Mouse (Mus musculus) kidney, embryonic 15.5 days (tissue): ENCODE data around the gene Slc2a2. TPM values are rescaled to one million over a fixed set of nuclear protein-coding genes. Genes with fewer than 3 reads are reported as not detected.

Experiments used
- ATAC-seq: fragments of 200-750 bp; cut with Nextera tagmentation; replicated peaks from 2 replicates; pipeline ENCODE4 v1.8.0; 2017; ENCODE audit warnings: moderate TSS enrichment; ENCODE audit not compliant: low FRiP score
- H3K27ac ChIP-seq: fragments of 300-500 bp; sonication (generic); 2 replicates; pipeline ENCODE4 v1.5.1; 2015; ENCODE audit warnings: mild to moderate bottlenecking, inconsistent platforms
- H3K27me3 ChIP-seq: fragments of 300-500 bp; sonication (generic); 2 replicates; pipeline ENCODE4 v1.6.1; 2015; ENCODE audit warnings: inconsistent platforms
- H3K36me3 ChIP-seq: fragments of 300-500 bp; sonication (generic); 2 replicates; pipeline ENCODE4 v1.6.1; 2015; ENCODE audit warnings: inconsistent platforms
- H3K4me1 ChIP-seq: fragments of 300-500 bp; sonication (generic); 2 replicates; pipeline ENCODE4 v1.6.1; 2015; ENCODE audit warnings: inconsistent platforms
- H3K4me2 ChIP-seq: fragments of 300-500 bp; sonication (generic); 2 replicates; pipeline ENCODE4 v1.6.1; 2015; ENCODE audit warnings: moderate library complexity, mild to moderate bottlenecking, inconsistent platforms
- H3K4me3 ChIP-seq: fragments of 300-500 bp; sonication (generic); replicated peaks from 2 replicates; pipeline ENCODE4 v1.5.1; 2015; ENCODE audit warnings: mild to moderate bottlenecking, inconsistent platforms
- H3K9ac ChIP-seq: fragments of 300-500 bp; sonication (generic); 2 replicates; pipeline ENCODE4 v1.6.1; 2015; ENCODE audit warnings: mild to moderate bottlenecking, inconsistent platforms
- H3K9me3 ChIP-seq: fragments of 300-500 bp; sonication (generic); replicated peaks from 2 replicates; pipeline ENCODE4 v1.6.1; 2016; ENCODE audit warnings: inconsistent platforms
- WGBS: fragments of 180-500 bp; shearing (Covaris S2); methylation state at CpG from one replicate; pipeline ENCODE4 v1.1.7; 2015; ENCODE audit warnings: mixed read lengths; 5-methylcytosine and 5-hydroxymethylcytosine counted together
- polyA plus RNA-seq: library from polyadenylated mRNA; unstranded; fragments of >200 nt; fragmentation: Nextera tagmentation; extraction: Ambion mirVana; gene quantifications from 2 replicates; pipeline ENCODE4 v1.2.1, GENCODE M21; 2015

Slc2a2 gene
- polyA plus RNA-seq, 1 experiment from 2014 or later, result 16.8 TPM

DNA sequence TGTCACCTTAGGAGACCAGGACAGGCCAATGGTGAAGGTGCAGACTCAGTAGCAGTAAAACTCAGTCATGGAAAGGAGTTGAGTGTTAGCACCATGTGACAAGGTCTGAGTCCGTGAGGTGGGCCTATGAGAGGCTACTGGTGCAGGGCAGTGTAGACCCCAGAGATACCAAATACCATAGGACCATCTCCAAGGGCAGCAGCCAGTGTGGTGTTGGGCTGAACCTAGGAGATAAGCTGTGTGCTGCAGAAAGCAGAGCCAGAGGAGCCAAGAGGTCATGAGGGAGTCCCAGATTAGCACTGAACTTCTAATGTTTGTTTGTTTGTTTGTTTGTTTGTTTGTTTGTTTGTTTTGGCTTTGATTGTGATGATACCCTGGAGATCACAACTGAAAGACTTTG lies 78.8 kb downstream of the Slc2a2 start:
- H3K9me3 ChIP-seq, result no peaks in the 10 kb centered on the region
- H3K4me1 ChIP-seq, result peaks cover 5% of the 10 kb centered on the region
- WGBS, result 72% methylated on average over 1 of the region's 1 CpGs
- no peak overlapping the region for H3K4me3 ChIP-seq
- no peaks in the 10 kb centered on the region for H3K36me3 ChIP-seq
- no peak overlapping the region for H3K27ac ChIP-seq
- H3K9ac ChIP-seq, result no peak overlapping the region
- no peaks in the 10 kb centered on the region for H3K27me3 ChIP-seq
- ATAC-seq, result no peak
- H3K4me2 ChIP-seq, result no peak overlapping the region

DNA sequence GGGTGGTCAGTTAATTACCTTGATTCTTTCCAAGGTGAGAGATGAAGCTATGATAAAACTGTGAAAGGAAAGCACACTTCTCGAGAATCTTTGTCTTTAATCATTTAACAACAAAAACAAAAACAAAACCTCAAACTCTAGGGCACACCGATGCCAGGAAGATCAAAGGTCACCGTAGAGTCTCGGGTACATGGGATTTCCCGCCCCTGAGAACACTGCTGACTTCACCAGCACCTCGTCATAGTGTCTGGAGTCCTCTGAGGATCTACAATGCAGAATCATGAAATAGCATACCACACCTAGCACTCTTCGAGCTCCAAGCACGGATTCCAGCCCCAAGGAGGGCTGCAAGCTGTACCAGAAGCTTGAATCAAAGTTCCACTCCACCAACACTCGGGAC lies 82.8 kb downstream of the Slc2a2 start:
- WGBS, result 75% methylated on average over 9 of the region's 9 CpGs
- H3K4me3 ChIP-seq, result peak overlapping the region; percentile 65
- H3K4me2 ChIP-seq, result peak overlapping the region; percentile 99
- H3K9ac ChIP-seq, result no peak overlapping the region
- no peak overlapping the region for H3K27ac ChIP-seq
- ATAC-seq, result peak; percentile 15; the same call in 1 of the 2 replicates
- H3K36me3 ChIP-seq, result no peaks in the 10 kb centered on the region
- no peaks in the 10 kb centered on the region for H3K27me3 ChIP-seq
- peaks cover 12% of the 10 kb centered on the region for H3K4me1 ChIP-seq
- H3K9me3 ChIP-seq, result no peaks in the 10 kb centered on the region

Other genes with a start within 250 kb of the Slc2a2 start
- gene Eif5a2, start 83.4 kb downstream of the Slc2a2 start, polyA plus RNA-seq, result 7.4 and 8.0 TPM in 2 replicates
- 412 and 505 TPM in 2 replicates for gene Rpl22l1, start 107.5 kb downstream of the Slc2a2 start, polyA plus RNA-seq
- not detected in 2 replicates for gene Gm1527, start 194.7 kb downstream of the Slc2a2 start, polyA plus RNA-seq